Mouse (Mus musculus): ENCODE data around the gene Mab21l2.

The Mab21l2 gene

GRCm38 (mm10) chr3:86539555-86540168 lies 8.8 kb downstream of the Mab21l2 start:
- no peak for DNase-seq (ENCODE audit: low spot score)

DNA sequence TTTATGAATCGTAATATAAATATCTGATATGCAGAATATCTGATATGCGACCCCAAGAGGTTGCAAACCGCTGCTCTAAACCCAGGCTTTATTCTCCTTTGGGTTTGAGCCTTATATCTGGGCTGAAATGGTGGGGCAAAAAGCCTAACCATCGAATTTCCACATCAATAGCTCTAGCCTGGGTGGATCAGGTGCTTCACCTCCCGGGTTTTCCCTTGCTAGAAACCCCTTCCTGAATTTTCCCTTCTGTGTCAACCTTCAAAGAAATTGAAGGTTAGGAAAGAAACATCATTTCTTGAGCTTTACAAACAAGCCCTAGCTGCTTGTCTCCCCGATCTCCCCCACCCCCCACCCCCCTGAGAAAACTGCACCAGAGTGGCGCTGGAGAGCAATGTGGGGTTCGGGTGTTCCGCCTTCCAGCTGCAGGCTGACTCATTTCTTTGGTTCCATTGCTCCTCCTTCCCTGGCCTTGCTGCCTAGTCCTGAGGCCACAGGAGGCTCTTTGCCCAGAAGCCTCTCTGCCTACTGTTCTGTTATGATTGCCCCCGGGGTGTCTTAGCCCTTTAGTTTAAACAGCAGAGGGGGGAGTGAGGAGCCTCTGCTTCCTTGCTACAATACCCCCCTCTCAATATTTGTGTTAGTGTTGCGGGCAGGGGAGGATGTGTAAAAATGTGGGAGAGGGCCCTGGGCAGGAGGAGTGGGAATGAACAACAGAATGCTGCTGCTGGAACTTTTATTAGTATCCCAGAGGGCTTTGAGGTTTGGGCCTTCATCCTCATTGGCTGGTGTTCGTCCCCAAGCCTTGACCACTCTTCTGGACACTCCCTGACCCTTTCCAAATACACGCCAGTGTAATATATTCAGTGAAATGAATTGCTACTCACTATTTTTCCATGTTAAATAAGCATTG lies 9.5 kb downstream of the Mab21l2 start:
- no peak for DNase-seq (ENCODE audit: low spot score)

DNA sequence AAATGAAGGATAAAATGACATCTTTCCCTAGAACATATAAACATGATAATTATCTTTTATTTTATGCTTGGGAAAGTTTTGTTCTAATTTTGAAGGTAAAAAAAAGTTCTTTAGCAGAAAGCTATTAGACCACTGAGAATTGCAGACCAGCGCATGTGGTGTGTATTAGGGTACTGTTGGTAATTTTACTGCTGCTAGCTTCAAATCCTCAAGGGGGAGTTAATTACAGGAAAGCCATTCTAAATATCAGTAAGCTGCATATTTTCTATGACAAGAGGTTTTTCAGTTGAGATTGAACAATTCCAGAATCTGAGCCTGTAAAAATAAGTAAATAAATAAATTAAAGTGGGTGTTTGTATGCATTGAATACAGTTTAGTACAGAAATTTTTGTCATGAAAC lies 11.7 kb downstream of the Mab21l2 start:
- no peak for DNase-seq (ENCODE audit: low spot score)

DNA sequence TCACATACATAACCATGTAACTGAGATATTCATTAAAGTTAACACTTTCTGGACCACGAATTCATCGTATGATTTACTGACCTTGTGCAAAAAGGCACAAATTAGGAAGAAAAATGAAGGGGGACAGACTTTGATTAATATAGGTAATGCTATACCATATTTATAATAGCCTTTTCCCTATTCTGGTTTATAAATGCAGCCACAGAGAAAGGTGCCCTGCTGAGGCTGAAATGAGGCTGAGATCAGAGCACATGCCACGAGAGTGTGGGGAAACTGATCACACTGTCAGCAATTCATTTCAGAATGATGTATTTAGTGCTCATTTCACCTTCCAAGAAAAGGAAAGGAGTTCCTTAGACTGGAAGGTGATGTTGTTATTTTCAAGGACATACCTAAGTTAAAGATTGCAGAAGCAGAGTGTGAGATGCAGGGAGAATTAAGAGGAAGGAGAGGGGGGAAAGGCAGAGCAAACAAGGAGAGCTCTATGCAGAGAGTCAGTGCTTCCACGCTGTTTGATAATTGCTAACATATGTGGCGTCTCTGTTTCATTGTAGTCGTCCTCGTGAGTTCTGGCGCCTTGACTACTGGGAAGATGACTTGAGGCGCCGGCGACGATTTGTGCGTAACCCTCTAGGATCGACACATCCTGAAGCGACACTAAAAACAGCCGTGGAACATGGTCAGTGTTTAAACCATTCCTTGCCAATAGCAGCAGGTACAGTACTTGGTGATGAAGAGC lies 16.7 kb downstream of the Mab21l2 start:
- no peak for DNase-seq (ENCODE audit: low spot score)

DNA sequence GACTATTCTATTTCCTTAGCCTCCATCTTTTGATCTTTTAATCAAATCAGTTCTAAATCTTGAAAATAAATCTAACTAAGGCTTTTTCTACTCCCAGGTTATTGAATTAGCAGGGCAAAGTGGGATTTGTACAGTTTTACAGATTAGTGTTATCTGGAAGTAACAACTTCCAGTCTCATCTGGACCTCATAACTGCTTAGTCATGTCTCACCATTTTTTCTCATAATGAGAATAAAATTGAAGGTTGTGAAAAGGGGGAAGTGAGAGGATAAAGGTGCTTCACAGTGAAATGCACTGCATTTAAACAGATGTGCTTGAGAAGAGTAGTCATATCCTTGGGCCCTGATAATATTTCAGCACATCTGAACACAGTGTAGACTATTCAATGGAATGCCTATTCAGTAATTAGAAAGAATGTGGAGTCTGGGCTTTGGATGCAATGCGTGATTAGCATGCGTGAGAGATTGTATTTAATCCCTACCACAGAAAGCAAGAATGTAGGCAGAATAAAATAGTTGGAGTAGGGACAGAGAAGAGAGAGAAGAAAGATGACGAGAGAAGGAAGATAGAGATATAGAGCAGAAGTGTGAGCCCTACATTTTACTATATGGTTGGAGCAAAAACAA lies 25.4 kb downstream of the Mab21l2 start:
- DNase-seq (ENCODE audit: low spot score) = no peak

GRCm38 (mm10) chr3:86518506-86519109 lies 29.8 kb downstream of the Mab21l2 start:
- no peak for DNase-seq (ENCODE audit: low spot score)

DNA sequence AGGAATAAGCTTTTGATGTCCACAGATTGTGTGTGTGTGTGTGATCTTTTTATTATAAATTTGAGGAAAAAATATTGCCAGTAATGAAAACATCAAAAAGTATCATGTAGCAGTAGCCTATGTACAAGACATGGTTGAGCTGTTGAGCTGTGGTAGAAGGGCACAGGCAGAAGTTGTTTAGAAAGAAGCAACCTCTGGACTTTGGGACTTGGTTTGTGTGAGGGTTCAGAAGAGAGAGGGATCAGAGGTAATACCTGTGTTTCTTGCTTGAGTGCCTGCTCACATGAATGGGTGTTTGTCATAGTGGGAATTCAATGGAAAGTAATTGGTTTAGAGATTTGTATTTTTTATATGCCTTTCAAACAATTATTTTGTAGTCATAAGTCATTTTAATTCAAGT lies 47.8 kb downstream of the Mab21l2 start:
- no peak for DNase-seq (ENCODE audit: low spot score)

All from testis, postnatal 14 days (tissue).